Mouse (Mus musculus) effector memory CD4-positive, alpha-beta T cell, adult 5 months (primary cell): Measurements from ENCODE around the gene Lce1e. TPM values are rescaled to one million over a fixed set of nuclear protein-coding genes. Genes with fewer than 3 reads are reported as not detected.

Experiments used
- polyA plus RNA-seq: library from polyadenylated mRNA; unstranded; fragments of 100-300 nt; shearing (Covaris generic); gene quantifications from one replicate; pipeline ENCODE4 v1.2.1, GENCODE M21; 2017

Lce1e gene
- not detected for polyA plus RNA-seq

GRCm38 (mm10) chr3:92708974-92709373, at the start of gene Lce1e:
Gene Lce1e, minus strand, starts transcription at chr3:92709074.

GRCm38 (mm10) chr3:92752238-92752637, 43.4 kb upstream of the Lce1e start, which contains the start of gene Lce1g:
Gene Lce1g, minus strand, starts transcription at chr3:92752338.

GRCm38 (mm10) chr3:92738996-92739395, 30.1 kb upstream of the Lce1e start, which contains the start of gene Gm38119:
Gene Gm38119, minus strand, starts transcription at chr3:92739096.

GRCm38 (mm10) chr3:92720250-92720649, 11.4 kb upstream of the Lce1e start, which contains the start of gene Lce1f:
Gene Lce1f, minus strand, starts transcription at chr3:92720350.

GRCm38 (mm10) chr3:92687110-92687509, 21.8 kb downstream of the Lce1e start, which contains the start of gene Lce1d:
Gene Lce1d, minus strand, starts transcription at chr3:92687210.

GRCm38 (mm10) chr3:92678947-92679346, 29.9 kb downstream of the Lce1e start, which contains the start of gene Lce1c:
Gene Lce1c, plus strand, starts transcription at chr3:92679247.

GRCm38 (mm10) chr3:92670215-92670614, 38.7 kb downstream of the Lce1e start, which contains the start of gene Lce1a2:
Gene Lce1a2, minus strand, starts transcription at chr3:92670315.

Other genes starting within 250 kb of the Lce1e start
- not detected for gene Sprr1a, start 223.2 kb downstream of the Lce1e start, polyA plus RNA-seq
- gene Sprr4, start 208.6 kb downstream of the Lce1e start, polyA plus RNA-seq: not detected
- gene 2310046K23Rik, start 174.6 kb downstream of the Lce1e start, polyA plus RNA-seq: not detected
- not detected for gene Ivl, start 135.3 kb downstream of the Lce1e start, polyA plus RNA-seq
- not detected for gene Smcp, start 120.1 kb downstream of the Lce1e start, polyA plus RNA-seq
- gene 2210017I01Rik, start 101.6 kb downstream of the Lce1e start, polyA plus RNA-seq: not detected
- not detected for gene Lce6a, start 87.4 kb downstream of the Lce1e start, polyA plus RNA-seq
- not detected for gene Lce1a1, start 60.8 kb downstream of the Lce1e start, polyA plus RNA-seq
- not detected for gene Lce1b, start 52.1 kb downstream of the Lce1e start, polyA plus RNA-seq
- gene Lce1a2, start 38.8 kb downstream of the Lce1e start, polyA plus RNA-seq: not detected
- gene Lce1c, start 29.8 kb downstream of the Lce1e start, polyA plus RNA-seq: not detected
- not detected for gene Lce1d, start 21.9 kb downstream of the Lce1e start, polyA plus RNA-seq
- gene Lce1f, start 11.3 kb upstream of the Lce1e start, polyA plus RNA-seq: not detected
- gene Gm38119, start 30.0 kb upstream of the Lce1e start, polyA plus RNA-seq: not detected
- not detected for gene Lce1g, start 43.3 kb upstream of the Lce1e start, polyA plus RNA-seq
- gene Lce1h, start 56.0 kb upstream of the Lce1e start, polyA plus RNA-seq: not detected
- gene Lce1i, start 69.8 kb upstream of the Lce1e start, polyA plus RNA-seq: not detected
- not detected for gene Lce1j, start 81.4 kb upstream of the Lce1e start, polyA plus RNA-seq
- not detected for gene Lce1k, start 98.8 kb upstream of the Lce1e start, polyA plus RNA-seq
- gene Kprp, start 118.2 kb upstream of the Lce1e start, polyA plus RNA-seq: not detected
- gene Lce1l, start 142.2 kb upstream of the Lce1e start, polyA plus RNA-seq: not detected
- gene 2310050C09Rik, start 161.1 kb upstream of the Lce1e start, polyA plus RNA-seq: not detected
- gene Lce3a, start 217.2 kb upstream of the Lce1e start, polyA plus RNA-seq: not detected
- gene Lce3b, start 223.9 kb upstream of the Lce1e start, polyA plus RNA-seq: not detected
- not detected for gene Lce3c, start 235.4 kb upstream of the Lce1e start, polyA plus RNA-seq
- not detected for gene Lce3d, start 248.3 kb upstream of the Lce1e start, polyA plus RNA-seq